Mouse (Mus musculus) heart, embryonic 13.5 days (tissue): Measurements from ENCODE around the gene Znhit1. TPM values are rescaled to one million over a fixed set of nuclear protein-coding genes. Genes with fewer than 3 reads are reported as not detected.

Experiments
- ATAC-seq: fragments of 200-750 bp; cut with Nextera tagmentation; 2 replicates; pipeline ENCODE4 v1.8.0; 2017; ENCODE audit warnings: moderate TSS enrichment; ENCODE audit not compliant: insufficient number of reproducible peaks, low FRiP score, low TSS enrichment; ENCODE audit errors: extremely low read depth
- H3K27ac ChIP-seq: fragments of 300-500 bp; sonication (generic); replicated peaks from 2 replicates; pipeline ENCODE4 v1.5.1; 2015; ENCODE audit warnings: moderate library complexity, mild to moderate bottlenecking, inconsistent platforms
- H3K27me3 ChIP-seq: fragments of 300-500 bp; sonication (generic); replicated peaks from 2 replicates; pipeline ENCODE4 v1.6.1; 2015; ENCODE audit warnings: mild to moderate bottlenecking, inconsistent platforms
- H3K36me3 ChIP-seq: fragments of 300-500 bp; sonication (generic); 2 replicates; pipeline ENCODE4 v1.6.1; 2015; ENCODE audit warnings: mild to moderate bottlenecking, inconsistent platforms
- H3K4me1 ChIP-seq: fragments of 300-500 bp; sonication (generic); 2 replicates; pipeline ENCODE4 v1.6.1; 2015; ENCODE audit warnings: inconsistent platforms
- H3K4me2 ChIP-seq: fragments of 300-500 bp; sonication (generic); 2 replicates; pipeline ENCODE4 v1.6.1; 2015; ENCODE audit warnings: inconsistent platforms, mild to moderate bottlenecking, moderate library complexity
- H3K4me3 ChIP-seq: fragments of 300-500 bp; sonication (generic); 2 replicates; pipeline ENCODE4 v1.5.1; 2015; ENCODE audit warnings: moderate library complexity, mild to moderate bottlenecking, inconsistent platforms
- H3K9ac ChIP-seq: fragments of 300-500 bp; sonication (generic); 2 replicates; pipeline ENCODE4 v1.6.1; 2015; ENCODE audit warnings: inconsistent platforms, mild to moderate bottlenecking, moderate library complexity
- H3K9me3 ChIP-seq: fragments of 300-500 bp; sonication (generic); 2 replicates; pipeline ENCODE4 v1.6.1; 2016; ENCODE audit warnings: inconsistent platforms
- WGBS: fragments of 180-500 bp; shearing (Covaris S2); methylation state at CpG from one replicate; pipeline ENCODE4 v1.1.7; 2015; ENCODE audit warnings: mixed read lengths; 5-methylcytosine and 5-hydroxymethylcytosine counted together
- microRNA counts: library from miRNA; unstranded; fragments of <30 nt; microRNA quantifications from one replicate; lab custom pipeline; 2016
- microRNA-seq: library from miRNA; unstranded; fragments of <30 nt; microRNA quantifications from one replicate; pipeline ENCODE4, GENCODE M21; 2016
- polyA plus RNA-seq: library from polyadenylated mRNA; unstranded; fragments of >200 nt; fragmentation: Nextera tagmentation; extraction: Ambion mirVana; gene quantifications from 2 replicates; pipeline ENCODE4 v1.2.1, GENCODE M21; 2015

The Znhit1 gene
- polyA plus RNA-seq, 1 experiment from 2014 or later: 79.8 TPM

DNA sequence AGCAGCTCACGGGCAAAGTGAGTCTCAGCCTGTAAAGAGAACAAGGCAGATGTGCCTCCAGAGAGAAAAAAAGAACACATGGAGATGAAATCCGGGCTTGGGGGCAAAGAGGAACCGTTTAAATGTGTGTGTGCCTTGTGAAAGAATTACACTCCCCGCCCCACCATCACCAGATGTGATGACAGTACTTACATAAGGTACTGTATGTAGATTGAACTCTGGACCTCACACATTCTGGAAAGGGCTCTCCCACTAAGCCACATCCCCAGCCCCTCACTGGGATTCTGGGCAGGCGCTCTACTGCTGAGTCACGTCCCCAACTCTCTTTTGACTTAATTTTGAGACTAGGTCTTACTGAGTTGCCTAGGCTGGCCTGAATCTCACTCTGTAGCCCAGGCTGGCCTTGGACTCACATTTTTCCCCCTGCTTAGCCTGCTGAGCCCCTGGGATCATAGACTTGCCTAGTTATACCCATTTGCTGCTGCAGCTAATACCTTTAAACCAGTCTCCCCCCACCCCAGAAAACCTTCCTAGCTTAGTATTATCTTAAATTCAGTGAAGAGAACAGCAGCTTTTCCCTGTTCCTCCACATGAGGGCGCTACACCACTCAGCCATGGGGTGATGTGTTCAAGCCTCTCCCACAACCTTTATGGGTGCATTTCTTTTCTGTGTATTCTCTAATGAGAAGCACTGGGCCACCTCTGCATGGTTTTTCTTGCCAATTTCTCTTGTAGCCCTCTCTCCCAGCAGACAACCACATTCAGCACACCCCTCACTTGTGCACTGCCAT is 51.7 kb downstream of the Znhit1 start:
- Histone ChIP-seq H3K27ac (no peak overlapping the region), H3K27me3 (no peaks in the 10 kb centered on the region), H3K36me3 (no peaks in the 10 kb centered on the region), H3K4me1 (no peaks in the 10 kb centered on the region), H3K9ac (no peak overlapping the region), H3K4me3 (no peak overlapping the region), H3K4me2 (no peak overlapping the region), H3K9me3 (no peaks in the 10 kb centered on the region)
- ATAC-seq: no peak
- WGBS: 58% methylated on average over 7 of the region's 7 CpGs

DNA sequence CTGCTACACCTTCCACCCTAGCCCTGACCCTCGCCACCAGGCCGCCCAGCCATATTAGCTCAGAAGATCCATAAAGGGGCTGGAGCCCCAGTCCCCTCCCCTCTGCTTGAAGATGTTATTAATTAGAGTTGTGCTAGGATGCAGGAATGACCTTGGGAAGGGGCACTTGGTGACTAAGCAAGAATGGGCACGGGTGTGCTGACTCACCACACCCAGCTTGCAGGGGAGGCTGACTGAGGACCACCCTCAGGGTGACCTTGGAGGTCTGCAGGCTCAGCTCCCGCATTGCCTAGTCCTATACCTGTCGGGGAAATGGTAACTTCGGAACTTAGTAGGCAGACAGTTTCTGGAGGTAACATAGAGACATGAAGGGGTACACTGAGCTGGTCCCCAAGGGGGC is 53.9 kb downstream of the Znhit1 start:
- no peak for ATAC-seq

DNA sequence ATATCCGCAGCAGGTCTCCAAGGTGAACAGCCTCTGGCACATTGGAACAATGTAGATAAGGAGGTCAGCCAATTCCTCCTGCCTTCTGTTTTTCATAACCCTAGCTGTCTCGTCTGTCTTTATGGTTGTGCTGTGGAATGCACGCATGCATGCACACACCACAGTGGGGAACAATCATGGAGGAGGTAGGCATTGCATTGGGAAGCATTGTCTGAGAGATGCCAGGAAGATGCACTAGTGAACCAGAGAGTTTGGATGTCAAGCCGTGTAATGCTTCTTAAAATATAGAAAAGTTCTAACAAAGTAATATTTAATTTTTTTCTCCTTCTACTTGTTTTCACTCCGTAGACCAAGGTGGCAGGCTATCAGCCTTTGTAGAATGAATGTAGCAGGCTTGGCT is 54.9 kb downstream of the Znhit1 start:
- no peak for ATAC-seq
- Histone ChIP-seq H3K4me3 (no peak overlapping the region), H3K4me2 (no peak overlapping the region), H3K27ac (no peak overlapping the region), H3K9ac (no peak overlapping the region), H3K27me3 (no peaks in the 10 kb centered on the region), H3K4me1 (0 out of 2 replicates have a peak, but pooled peaks cover 5% of the 10 kb centered on the region), H3K36me3 (no peaks in the 10 kb centered on the region), H3K9me3 (no peaks in the 10 kb centered on the region)
- 70% methylated on average over 5 of the region's 5 CpGs for WGBS

More for the DNA sequence above, 53.9 kb downstream of the Znhit1 start:
- no peaks in the 10 kb centered on the region for H3K9me3 ChIP-seq
- no peaks in the 10 kb centered on the region for H3K36me3 ChIP-seq
- H3K4me2 ChIP-seq: no peak overlapping the region
- 80% methylated on average over 6 of the region's 6 CpGs for WGBS
- no peak overlapping the region for H3K9ac ChIP-seq
- no peak overlapping the region for H3K27ac ChIP-seq
- 0 out of 2 replicates have a peak, but pooled peaks cover 5% of the 10 kb centered on the region for H3K4me1 ChIP-seq
- no peaks in the 10 kb centered on the region for H3K27me3 ChIP-seq
- H3K4me3 ChIP-seq: no peak overlapping the region

MicroRNA genes within 50 kb of the gene (microRNA counts, 519-probe panel; counts per million panel counts)
- 209 counts per million, percentile 61 among the panel's probes with 10 or more counts for microRNA mmu-miR-702 (lab: Ali Mortazavi, UCI)

Small RNA genes lying within 50 kb of the gene (microRNA-seq; reads per million reads assigned to microRNA genes)
- gene Mir702: 30.0 reads per million, percentile 39 among the genes with 10 or more reads in this experiment

Other genes with a start within 250 kb of the Znhit1 start
- 20.2 and 21.8 TPM in 2 replicates for gene Col26a1, start 104.8 kb downstream of the Znhit1 start, polyA plus RNA-seq
- 32.7 and 38.7 TPM in 2 replicates for gene Ift22, start 79.9 kb downstream of the Znhit1 start, polyA plus RNA-seq
- gene Fis1, start 34.7 kb downstream of the Znhit1 start, polyA plus RNA-seq: 249 and 252 TPM in 2 replicates
- gene Cldn15, start 21.4 kb downstream of the Znhit1 start, polyA plus RNA-seq: 3.8 and 4.3 TPM in 2 replicates
- 43.2 and 45.6 TPM in 2 replicates for gene Plod3, start 1.0 kb downstream of the Znhit1 start, polyA plus RNA-seq
- gene Vgf, start 38.4 kb upstream of the Znhit1 start, polyA plus RNA-seq: 0.11 and 0.16 TPM in 2 replicates
- gene Ap1s1, start 58.1 kb upstream of the Znhit1 start, polyA plus RNA-seq: 140 and 147 TPM in 2 replicates
- 0.74 and 0.92 TPM in 2 replicates for gene Serpine1, start 84.2 kb upstream of the Znhit1 start, polyA plus RNA-seq
- 4.9 and 6.9 TPM in 2 replicates for gene Trim56, start 128.2 kb upstream of the Znhit1 start, polyA plus RNA-seq
- gene Muc3, start 161.3 kb upstream of the Znhit1 start, polyA plus RNA-seq: 0.11 TPM in 1 of 2 replicates, not detected in the other
- gene Muc3a, start 224.4 kb upstream of the Znhit1 start, polyA plus RNA-seq: not detected in 2 replicates